Mouse (Mus musculus): ENCODE results near the gene Ppt2.

DNA sequence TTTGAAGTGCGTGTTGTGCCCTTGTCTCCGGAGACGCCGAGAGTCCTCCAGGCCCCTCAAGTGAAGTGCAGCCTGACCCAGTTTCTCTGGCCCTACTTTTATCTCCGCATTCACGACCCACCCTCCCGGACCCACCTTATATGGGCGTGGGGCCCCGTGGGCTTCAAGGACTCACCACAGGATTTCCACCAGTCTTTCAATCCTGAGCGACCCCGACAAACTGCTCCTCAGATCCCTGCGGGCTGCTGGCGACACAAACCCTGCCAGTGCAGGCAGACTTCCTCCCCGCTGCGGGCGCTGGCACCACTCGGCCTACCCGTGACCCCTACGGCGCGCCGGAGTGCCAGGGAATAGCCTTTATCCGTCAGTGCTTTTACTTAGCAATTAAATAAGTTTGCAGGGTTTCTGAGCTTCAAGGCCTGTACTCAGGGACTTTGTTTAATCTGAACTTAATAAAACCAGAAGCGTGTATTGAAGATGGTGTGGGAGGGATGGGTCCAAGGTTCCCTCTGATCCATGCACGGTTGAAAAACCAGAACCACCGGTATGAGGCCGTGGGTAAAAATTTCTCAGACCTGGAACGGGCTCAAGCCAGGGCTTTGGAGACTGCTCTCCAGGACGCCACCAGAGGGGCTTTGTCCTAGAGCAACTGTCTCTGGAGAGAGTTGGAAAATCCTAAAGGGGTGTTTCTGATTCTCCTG, at the start of gene Ppt2:
- no peak for TF ChIP-seq CTCF (IDR thresholded peaks at IDR 0.05; ENCODE audit: extremely low read depth, insufficient read length, insufficient replicate concordance, low read depth, low read length)
- TF ChIP-seq POLR2A (IDR thresholded peaks at IDR 0.05; ENCODE audit: low read depth, low read length), result 0 out of 2 replicates have a peak, but pooled peaks have one; percentile 29
